Mouse (Mus musculus) adrenal gland, adult 2 months (tissue): ENCODE data around the gene Trappc2l. TPM values are rescaled to one million over a fixed set of nuclear protein-coding genes. Genes with fewer than 3 reads are reported as not detected.

ENCODE experiments used
- DNase-seq: peaks from one replicate; pipeline ENCODE4 v3.0.0; 2021
- microRNA-seq, 2 experiments: library from miRNA; unstranded; fragments of <30 nt; microRNA quantifications; one replicate each; pipeline ENCODE4 v1.2.0; 2021
- polyA plus RNA-seq: library from polyadenylated mRNA; depleted of rRNA; stranded (reverse); fragments of >200 nt; gene quantifications from 2 replicates; pipeline ENCODE4 v1.2.3, GENCODE M21; 2012; rRNA removed
- total RNA-seq, 2 experiments: library from RNA; stranded (reverse); gene quantifications; 2 replicates each; pipeline ENCODE4 v1.2.3; 2021

Gene Trappc2l
- total and polyA plus RNA-seq, 3 experiments = 53.8 to 159 (median 55.5) TPM

DNA sequence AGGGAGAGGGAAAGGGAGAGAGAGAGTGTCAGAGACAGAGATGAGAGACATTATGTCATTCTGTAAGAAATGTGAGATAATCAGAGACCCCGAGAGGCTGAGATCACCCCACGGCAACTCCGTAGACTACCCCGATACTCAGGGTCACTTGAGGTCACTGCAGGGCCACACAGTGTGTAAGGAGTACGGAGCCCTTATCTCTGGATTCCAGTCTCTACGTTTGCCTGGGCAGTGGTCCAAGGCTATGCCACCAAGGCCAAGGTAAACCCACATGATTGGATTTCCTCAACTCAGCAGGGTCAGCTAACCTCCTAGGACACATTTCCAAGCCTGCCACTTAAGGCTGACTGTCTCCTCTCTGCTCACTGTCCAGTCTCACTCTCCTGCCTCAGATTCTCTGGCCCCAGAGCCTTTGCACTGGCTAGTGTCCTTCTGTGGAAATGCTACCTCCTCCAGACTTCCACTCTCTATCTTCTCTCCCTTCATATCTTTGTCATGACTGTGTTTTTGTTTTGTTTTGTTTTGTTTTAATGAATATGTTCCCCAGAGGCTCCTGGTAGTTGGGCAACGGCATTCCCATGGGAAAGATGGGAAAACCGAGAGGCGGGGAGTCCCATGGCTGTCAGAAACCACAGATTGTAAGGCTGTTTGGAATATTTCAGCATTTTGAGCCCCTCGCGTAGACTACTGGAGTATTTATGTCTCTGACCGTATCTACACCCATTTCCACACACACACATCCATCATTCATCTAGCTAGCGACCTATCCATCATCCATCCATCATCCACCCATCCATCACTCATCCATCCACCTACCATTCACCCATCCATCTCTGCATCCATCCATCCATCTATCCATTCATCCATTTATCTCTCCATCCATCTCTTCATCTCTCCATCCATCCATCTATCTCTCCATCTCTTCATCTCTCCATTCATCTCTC, 44.9 kb downstream of the Trappc2l start:
- peak; percentile 93 for DNase-seq

- DNase-seq = no peak
Observed at GRCm38 (mm10) chr8:122658149-122658806, 46.8 kb downstream of the Trappc2l start.

DNA sequence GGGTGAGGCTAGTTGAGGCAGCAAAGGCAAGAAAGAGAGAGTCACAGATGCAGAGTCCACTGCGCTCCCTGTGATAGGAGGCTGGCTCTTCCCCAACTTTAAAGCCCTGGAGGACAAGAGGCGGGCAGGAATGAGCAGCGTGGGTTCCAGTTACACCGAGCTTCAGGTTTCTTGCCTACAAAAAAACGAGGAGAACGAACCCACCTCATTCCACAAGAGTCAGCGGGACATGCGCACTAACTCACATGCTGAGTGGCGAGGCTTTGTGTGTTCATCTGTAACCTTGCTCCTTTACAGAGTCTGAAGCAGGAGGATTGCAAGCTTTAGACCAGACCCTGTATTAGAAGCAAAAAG, 47.3 kb downstream of the Trappc2l start:
- DNase-seq = no peak

GRCm38 (mm10) chr8:122660022-122660421, 48.6 kb downstream of the Trappc2l start:
- no peak for DNase-seq

DNA sequence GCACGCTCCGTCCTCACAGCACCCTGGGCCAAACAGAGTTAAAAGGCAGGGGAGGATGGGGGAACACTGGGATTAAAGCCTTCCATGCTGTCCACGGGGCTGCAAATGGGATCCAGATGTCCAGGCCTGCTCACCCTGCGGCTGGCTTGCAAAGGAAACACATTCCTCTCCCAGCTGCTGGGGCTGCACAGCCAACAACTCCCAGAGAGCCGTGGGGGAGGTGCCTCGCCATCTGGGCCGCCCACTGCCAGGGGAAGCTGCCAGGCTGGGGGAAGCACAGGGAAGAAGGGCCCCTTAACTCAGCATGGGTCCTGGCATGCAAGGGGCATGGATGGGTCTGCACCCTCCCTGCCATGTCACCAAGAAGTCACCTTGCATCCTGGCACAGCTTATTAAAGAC, 49.7 kb downstream of the Trappc2l start:
- peak; percentile 42 for DNase-seq

DNA sequence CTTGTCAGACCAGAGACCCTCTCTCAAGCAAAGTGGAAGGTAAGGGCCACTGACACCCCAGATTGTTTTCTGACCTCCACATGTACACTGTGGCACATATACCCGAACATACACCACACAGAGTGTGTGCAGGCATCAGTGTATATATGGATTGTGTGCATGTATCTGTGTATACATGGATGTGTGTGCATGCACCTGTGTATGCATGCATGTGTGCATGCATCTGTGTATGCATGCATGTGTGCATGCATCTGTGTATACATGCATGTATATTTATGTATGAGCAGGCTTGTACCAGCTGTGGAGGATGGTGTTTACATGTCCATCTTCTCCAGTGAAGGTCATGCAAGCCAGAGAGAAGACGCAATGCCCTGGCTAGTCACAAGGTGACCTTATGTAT, 50.5 kb downstream of the Trappc2l start:
- DNase-seq = no peak

DNA sequence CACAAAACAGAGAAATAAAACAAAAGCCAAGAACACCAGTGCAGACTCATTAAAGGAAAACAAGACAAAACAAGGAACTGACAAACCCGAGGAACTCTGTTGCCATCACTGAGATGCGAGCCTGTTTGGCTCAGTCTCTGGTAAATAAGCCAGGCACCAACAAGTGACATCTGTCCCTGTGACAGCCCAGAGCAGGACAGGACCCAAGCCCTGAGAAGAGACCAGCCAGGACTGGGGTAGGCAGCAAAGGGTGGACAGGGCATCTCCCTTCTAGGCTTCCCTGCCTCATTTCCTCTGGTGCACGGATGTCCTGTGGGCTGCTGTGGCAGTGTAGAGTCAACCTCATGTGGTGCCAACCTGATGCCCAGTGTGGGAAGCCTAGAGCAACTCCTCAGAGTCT, 51.7 kb downstream of the Trappc2l start:
- DNase-seq = no peak

GRCm38 (mm10) chr8:122663670-122664069, 52.2 kb downstream of the Trappc2l start:
- no peak for DNase-seq

- peak; percentile 65 for DNase-seq
Observed at GRCm38 (mm10) chr8:122665221-122665620, 53.8 kb downstream of the Trappc2l start.

- peak; percentile 83 for DNase-seq
Observed at GRCm38 (mm10) chr8:122665667-122666316, 54.4 kb downstream of the Trappc2l start.

Small RNA genes within 50 kb of the gene (microRNA-seq; reads per million reads assigned to microRNA genes)
- gene Mir6396 = 0 reads per million in 2 experiments

Other genes with a start within 250 kb of the Trappc2l start
- 10 to 100 TPM; 36.9 to 44.8 TPM for gene Zc3h18, start 235.0 kb upstream of the Trappc2l start, total RNA-seq
- gene Zc3h18, start 235.0 kb upstream of the Trappc2l start, polyA plus RNA-seq = 34.3 and 38.2 TPM in 2 replicates
- not detected for gene Il17c, start 189.6 kb upstream of the Trappc2l start, total RNA-seq
- 0.16 TPM in 1 of 2 replicates, not detected in the other for gene Il17c, start 189.6 kb upstream of the Trappc2l start, polyA plus RNA-seq
- 10 to 100 TPM; 26.3 to 43.7 TPM for gene Cyba, start 178.7 kb upstream of the Trappc2l start, total RNA-seq
- 108 and 116 TPM in 2 replicates for gene Cyba, start 178.7 kb upstream of the Trappc2l start, polyA plus RNA-seq
- 10 to 100 TPM in 1 of 2 experiments, 1 to 10 TPM in 1; 9.2 to 39.5 TPM for gene Mvd, start 168.2 kb upstream of the Trappc2l start, total RNA-seq
- 39.7 and 73.8 TPM in 2 replicates for gene Mvd, start 168.2 kb upstream of the Trappc2l start, polyA plus RNA-seq
- gene Snai3, start 150.9 kb upstream of the Trappc2l start, total RNA-seq = not detected
- 0.15 and 0.19 TPM in 2 replicates for gene Snai3, start 150.9 kb upstream of the Trappc2l start, polyA plus RNA-seq
- 10 to 100 TPM; 42.8 to 83.8 TPM for gene Rnf166, start 135.6 kb upstream of the Trappc2l start, total RNA-seq
- gene Rnf166, start 135.6 kb upstream of the Trappc2l start, polyA plus RNA-seq = 132 and 157 TPM in 2 replicates
- gene Ctu2, start 135.5 kb upstream of the Trappc2l start, total RNA-seq = 10 to 100 TPM; 15.5 to 18.1 TPM
- gene Ctu2, start 135.5 kb upstream of the Trappc2l start, polyA plus RNA-seq = 40.6 and 46.7 TPM in 2 replicates
- 10 to 100 TPM; 15.1 to 26.4 TPM for gene Piezo1, start 60.3 kb upstream of the Trappc2l start, total RNA-seq
- gene Piezo1, start 60.3 kb upstream of the Trappc2l start, polyA plus RNA-seq = 47.5 and 64.7 TPM in 2 replicates
- gene Cdt1, start 43.6 kb upstream of the Trappc2l start, total RNA-seq = 1 to 10 TPM; 5.0 to 7.0 TPM
- gene Cdt1, start 43.6 kb upstream of the Trappc2l start, polyA plus RNA-seq = 19.9 and 22.4 TPM in 2 replicates
- 100 to 1,000 TPM in 1 of 2 experiments, 10 to 100 TPM in 1; 56.2 to 106 TPM for gene Aprt, start 34.7 kb upstream of the Trappc2l start, total RNA-seq
- gene Aprt, start 34.7 kb upstream of the Trappc2l start, polyA plus RNA-seq = 161 and 176 TPM in 2 replicates
- 1 to 10 TPM; 6.0 to 7.8 TPM for gene Galns, start 177 bp upstream of the Trappc2l start, total RNA-seq
- gene Galns, start 177 bp upstream of the Trappc2l start, polyA plus RNA-seq = 6.8 and 8.0 TPM in 2 replicates
- not detected for gene Pabpn1l, start 11.1 kb downstream of the Trappc2l start, total RNA-seq
- not detected in 2 replicates for gene Pabpn1l, start 11.1 kb downstream of the Trappc2l start, polyA plus RNA-seq
- gene Cbfa2t3, start 87.5 kb downstream of the Trappc2l start, total RNA-seq = 10 to 100 TPM; 13.9 to 16.2 TPM
- 19.3 and 20.3 TPM in 2 replicates for gene Cbfa2t3, start 87.5 kb downstream of the Trappc2l start, polyA plus RNA-seq
- 10 to 100 TPM; 40.4 to 42.3 TPM for gene Acsf3, start 163.8 kb downstream of the Trappc2l start, total RNA-seq
- gene Acsf3, start 163.8 kb downstream of the Trappc2l start, polyA plus RNA-seq = 44.4 and 45.8 TPM in 2 replicates
- under 1 TPM; 0.79 to 0.95 TPM for gene Cdh15, start 236.3 kb downstream of the Trappc2l start, total RNA-seq
- gene Cdh15, start 236.3 kb downstream of the Trappc2l start, polyA plus RNA-seq = 0.72 and 0.79 TPM in 2 replicates